Mouse (Mus musculus): ENCODE measurements around the gene Pik3r6. TPM values are rescaled to one million over a fixed set of nuclear protein-coding genes. Genes with fewer than 3 reads are reported as not detected.

Pik3r6 gene
- total RNA-seq, 2 experiments from 2014 or later, result 3.8 to 4.1 TPM

- intact Hi-C loops (cut with DNase I), result loop anchor here (5.0 to 10.0 kb wide), 2 partner anchors 62 to 319 kb away; no protein-coding TSS in a partner anchor
- DNase-seq (ENCODE audit: low spot score in 2 of 2), result peak; percentile 59 to 66
Measured at GRCm38 (mm10) chr11:68485206-68485942, 17.4 kb upstream of the Pik3r6 start.

- intact Hi-C loops (cut with DNase I), result loop anchor here (5.0 to 10.0 kb wide), 2 partner anchors 61 to 319 kb away; no protein-coding TSS in a partner anchor
- no peak for DNase-seq (ENCODE audit: low spot score in 2 of 2)
Measured at GRCm38 (mm10) chr11:68486093-68486492, 16.7 kb upstream of the Pik3r6 start.

DNA sequence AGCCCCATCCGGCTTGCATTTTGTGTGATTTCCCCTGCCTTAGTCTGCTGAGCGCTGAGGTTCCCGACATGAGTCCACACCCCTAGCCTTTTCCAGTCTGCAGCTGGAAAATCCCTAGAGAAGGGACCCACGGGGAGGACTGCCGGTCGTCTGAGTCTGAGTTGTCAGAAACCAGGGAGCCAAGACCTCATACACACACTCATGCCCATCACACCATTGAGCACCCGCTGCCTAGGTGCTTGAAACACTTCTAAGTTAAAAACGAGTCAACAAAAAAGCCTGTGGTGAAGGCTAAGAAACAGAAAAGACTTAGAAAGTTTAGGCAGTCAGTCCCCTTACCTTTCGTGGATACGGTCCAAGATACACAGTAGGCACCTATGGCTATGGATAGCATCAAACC lies 15.1 kb upstream of the Pik3r6 start:
- DNase-seq (ENCODE audit: low spot score in 2 of 2), result no peak
- intact Hi-C loops (cut with DNase I), result loop anchor here (5.0 to 10.0 kb wide), 2 partner anchors 60 to 317 kb away; no protein-coding TSS in a partner anchor

- no peak for DNase-seq (ENCODE audit: low spot score in 2 of 2)
- intact Hi-C loops (cut with DNase I), result loop anchor here (5.0 to 10.0 kb wide), 2 partner anchors 59 to 316 kb away; no protein-coding TSS in a partner anchor
Measured at GRCm38 (mm10) chr11:68488256-68488824, 14.5 kb upstream of the Pik3r6 start.

DNA sequence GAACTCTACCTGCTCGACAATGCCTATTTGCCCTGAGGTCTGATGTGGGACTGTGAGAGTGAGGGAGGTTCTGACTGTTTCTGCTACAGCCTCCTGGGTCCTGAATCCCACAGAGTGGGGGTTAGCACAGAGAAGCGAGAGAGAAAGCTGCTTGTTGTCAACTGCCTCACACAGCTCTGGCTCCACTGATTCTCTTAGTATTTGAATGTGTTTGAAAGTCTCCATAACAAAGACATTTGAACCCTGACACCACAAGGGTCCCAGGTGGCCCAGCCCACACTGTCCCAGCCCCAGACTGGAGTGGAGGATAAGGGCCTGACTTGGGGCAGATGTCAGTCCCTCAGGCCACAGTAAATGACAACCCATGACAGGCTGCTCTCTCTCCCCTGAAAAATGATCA lies 13.6 kb upstream of the Pik3r6 start:
- intact Hi-C loops (cut with DNase I), result loop anchor here (5.0 to 10.0 kb wide), 2 partner anchors 58 to 316 kb away; no protein-coding TSS in a partner anchor
- no peak for DNase-seq (ENCODE audit: low spot score in 2 of 2)

GRCm38 (mm10) chr11:68492592-68492991 lies 10.2 kb upstream of the Pik3r6 start:
- intact Hi-C loops (cut with DNase I), result no loop called here
- DNase-seq (ENCODE audit: low spot score in 2 of 2), result no peak

DNA sequence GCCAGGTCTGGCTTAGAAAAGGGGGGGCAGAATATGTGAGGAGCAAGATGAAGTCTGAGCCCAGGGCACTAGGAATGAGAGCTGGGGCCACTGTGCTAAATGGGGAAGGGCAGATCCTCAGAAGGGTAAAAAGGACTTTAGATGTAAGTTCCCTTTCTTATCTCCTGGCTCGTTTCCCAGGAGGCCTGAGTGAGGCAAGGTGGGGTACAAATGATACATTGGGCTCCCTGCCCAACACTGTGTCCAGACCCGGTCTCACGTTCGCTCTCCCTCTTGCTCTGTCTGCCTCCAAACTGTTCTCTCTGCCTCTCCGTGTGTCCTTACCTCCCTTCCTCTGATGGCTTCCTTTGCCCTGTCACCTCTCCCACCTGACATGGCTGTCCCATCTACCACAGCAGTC lies 9.1 kb upstream of the Pik3r6 start:
- no peak for DNase-seq (ENCODE audit: low spot score in 2 of 2)
- intact Hi-C loops (cut with DNase I), result no loop called here

GRCm38 (mm10) chr11:68497081-68497480 lies 5.7 kb upstream of the Pik3r6 start:
- intact Hi-C loops (cut with DNase I), result no loop called here
- DNase-seq (ENCODE audit: low spot score in 2 of 2), result no peak

GRCm38 (mm10) chr11:68498517-68498916 lies 4.3 kb upstream of the Pik3r6 start:
- intact Hi-C loops (cut with DNase I), result no loop called here
- no peak for DNase-seq (ENCODE audit: low spot score in 2 of 2)

DNA sequence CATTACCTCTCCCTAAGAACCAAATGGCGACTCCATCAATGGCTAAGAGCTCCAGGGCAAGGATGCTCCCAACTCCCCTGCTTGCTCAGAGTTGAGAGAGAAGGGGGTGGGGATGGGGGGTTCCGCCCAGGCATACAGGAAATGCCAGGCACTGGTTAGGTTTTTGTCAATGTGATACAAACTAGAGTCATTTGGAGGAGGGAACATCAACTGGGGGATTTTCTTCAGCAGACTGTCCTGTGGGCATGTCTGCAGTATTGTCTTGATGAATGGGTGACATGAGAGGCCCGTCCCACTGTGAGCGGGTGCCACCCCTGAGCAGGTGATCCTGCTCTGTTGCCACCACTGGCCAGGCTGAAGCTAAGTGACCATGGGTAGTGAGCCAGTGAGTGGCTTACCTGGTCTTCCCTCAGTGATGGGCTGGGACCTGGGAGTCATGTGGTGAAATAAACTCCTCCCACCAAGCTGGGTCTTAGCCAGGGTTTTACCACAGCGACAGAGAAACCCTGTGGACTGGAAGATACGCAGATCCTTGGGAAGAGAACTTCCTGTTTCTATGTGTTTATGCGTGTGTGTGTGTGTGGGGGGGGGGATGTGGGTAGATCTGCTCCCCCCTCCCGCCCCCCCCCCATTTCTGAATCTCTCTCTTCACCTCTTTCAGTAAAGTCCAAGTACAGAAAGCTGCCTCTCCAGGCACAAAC lies 3.7 kb upstream of the Pik3r6 start:
- intact Hi-C loops (cut with DNase I), result no loop called here
- DNase-seq (ENCODE audit: low spot score in 2 of 2), result no peak

GRCm38 (mm10) chr11:68500949-68501350 lies 1.9 kb upstream of the Pik3r6 start:
- no peak for DNase-seq (ENCODE audit: low spot score in 2 of 2)

DNA sequence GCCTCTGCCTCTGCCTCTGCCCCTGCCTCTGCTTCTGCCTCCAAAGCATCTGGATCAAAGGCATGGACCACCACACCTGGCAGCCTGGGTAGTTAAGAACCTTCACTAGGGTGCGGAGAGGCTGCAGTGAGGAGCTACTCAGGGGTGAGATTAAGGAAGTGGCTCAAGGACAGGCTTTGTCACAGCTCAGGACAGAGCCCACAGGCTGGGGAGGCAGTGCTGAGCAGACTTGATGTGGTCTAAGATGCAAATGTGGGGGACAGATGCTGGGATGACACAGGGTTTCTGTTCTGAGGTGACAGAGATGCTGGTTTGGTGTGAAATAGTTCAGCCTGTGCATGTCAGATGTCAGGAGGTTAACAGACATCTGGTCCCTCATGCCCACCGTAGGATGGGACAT lies 411 bp upstream of the Pik3r6 start:
- DNase-seq (ENCODE audit: low spot score in 2 of 2), result no peak
- intact Hi-C loops (cut with DNase I), result no loop called here

More at GRCm38 (mm10) chr11:68500949-68501350, 1.9 kb upstream of the Pik3r6 start:
- intact Hi-C loops (cut with DNase I), result no loop called here

DNA sequence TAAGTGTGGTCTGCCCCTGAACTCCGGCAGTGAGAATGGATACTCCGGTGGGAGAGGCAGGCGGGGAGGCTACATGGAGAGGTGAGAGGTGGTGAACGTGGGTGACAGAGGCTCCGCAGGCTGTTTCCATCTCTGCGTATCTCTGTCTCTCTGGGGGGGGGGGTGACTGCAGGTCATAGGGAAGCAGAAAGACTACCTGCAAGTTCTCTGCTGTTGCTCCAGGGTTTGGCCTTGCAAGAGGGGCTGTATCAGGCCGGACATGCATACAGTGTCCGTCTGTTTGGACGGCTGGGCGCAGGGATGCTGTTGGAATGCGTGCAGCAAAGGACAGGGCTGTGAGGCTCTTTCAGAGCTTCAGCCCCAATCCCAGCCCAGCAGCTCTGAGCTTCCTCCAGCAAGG lies 2.1 kb downstream of the Pik3r6 start:
- DNase-seq (ENCODE audit: low spot score in 2 of 2), result no peak
- intact Hi-C loops (cut with DNase I), result no loop called here

DNA sequence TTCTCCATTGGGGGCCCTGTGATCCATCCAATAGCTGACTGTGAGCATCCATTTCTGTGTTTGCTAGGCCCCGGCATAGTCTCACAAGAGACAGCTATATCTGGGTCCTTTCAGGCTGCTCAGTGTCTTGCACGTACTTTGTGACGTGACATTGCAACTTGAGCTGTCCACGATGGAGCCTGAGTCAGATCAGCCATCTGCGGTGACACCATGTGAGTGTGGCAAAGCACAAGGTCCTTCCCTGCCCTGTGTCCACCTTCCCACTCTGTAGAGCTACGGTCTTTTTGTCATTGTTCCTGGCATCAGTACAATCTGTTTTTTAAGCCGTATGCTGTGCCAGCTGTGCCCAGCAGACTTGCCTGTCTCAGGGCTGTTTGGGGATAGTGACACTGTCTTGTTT lies 4.4 kb downstream of the Pik3r6 start:
- no peak for DNase-seq (ENCODE audit: low spot score in 2 of 2)
- intact Hi-C loops (cut with DNase I), result no loop called here

GRCm38 (mm10) chr11:68508619-68509018 lies 5.8 kb downstream of the Pik3r6 start:
- intact Hi-C loops (cut with DNase I), result no loop called here
- DNase-seq (ENCODE audit: low spot score in 2 of 2), result no peak

DNA sequence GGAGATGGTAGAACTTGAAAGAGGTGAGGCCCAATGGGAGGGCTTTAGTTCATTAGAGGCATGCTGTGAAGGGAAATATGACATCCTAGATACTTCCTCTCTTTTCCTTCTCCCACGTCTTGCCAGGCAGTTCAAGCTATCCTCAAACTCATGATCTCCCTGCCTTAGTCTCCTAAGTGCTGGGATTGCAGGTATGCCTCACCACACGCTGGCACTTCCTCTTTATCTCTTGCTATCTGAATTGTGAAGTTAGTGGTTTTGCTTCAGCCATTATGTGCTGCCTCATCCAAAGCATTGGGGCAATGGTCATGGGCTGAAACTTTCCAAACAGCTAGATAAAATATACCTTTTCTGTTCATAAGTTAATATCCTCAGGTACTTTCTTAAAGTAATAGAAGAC lies 6.4 kb downstream of the Pik3r6 start:
- DNase-seq (ENCODE audit: low spot score in 2 of 2), result no peak
- intact Hi-C loops (cut with DNase I), result no loop called here

DNA sequence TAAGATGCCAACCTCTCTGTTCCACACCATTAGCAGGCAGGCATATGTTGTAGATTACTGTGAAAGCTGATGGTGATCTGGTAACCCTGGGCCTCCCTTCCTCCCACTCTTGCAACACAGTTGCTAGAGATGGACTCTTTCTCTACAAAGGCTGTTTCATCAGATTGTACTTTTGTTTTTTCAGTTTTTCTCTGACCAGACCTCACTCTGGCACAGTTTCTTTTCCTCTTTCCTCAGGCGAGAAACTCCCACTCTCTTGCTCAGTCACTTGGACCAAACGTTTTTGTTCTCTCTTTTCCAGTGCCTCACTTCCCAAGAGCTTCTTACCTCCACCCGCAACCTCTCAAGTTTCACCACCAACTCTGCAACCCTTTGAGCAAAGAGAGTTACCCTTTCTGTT lies 11.2 kb downstream of the Pik3r6 start:
- no peak for DNase-seq (ENCODE audit: low spot score in 2 of 2)
- intact Hi-C loops (cut with DNase I), result no loop called here

DNA sequence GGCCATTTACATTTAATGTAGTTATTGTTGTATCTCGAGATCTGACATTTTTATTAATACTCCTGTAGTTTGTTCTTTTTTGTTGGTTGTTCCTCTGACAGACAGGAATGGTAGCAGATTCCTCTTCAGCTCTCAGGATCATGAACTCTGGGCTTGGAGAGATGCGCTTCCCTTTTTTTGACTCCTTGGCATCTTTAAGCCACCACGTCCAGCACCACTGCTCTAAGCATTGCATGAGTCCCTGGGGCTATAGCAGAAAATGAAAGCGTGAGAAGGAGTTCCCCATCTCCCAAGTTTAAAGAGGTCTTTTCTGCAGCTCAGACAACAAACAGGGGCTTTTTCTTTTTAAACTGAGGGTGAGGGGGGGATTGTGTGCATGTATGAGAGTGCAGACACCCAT lies 16.5 kb downstream of the Pik3r6 start:
- DNase-seq (ENCODE audit: low spot score in 2 of 2), result no peak
- intact Hi-C loops (cut with DNase I), result no loop called here

- intact Hi-C loops (cut with DNase I), result no loop called here
- no peak for DNase-seq (ENCODE audit: low spot score in 2 of 2)
Measured at GRCm38 (mm10) chr11:68519815-68520214, 17.0 kb downstream of the Pik3r6 start.

- no peak for DNase-seq (ENCODE audit: low spot score in 2 of 2)
- intact Hi-C loops (cut with DNase I), result no loop called here
Measured at GRCm38 (mm10) chr11:68520439-68520838, 17.6 kb downstream of the Pik3r6 start.

All from left cerebral cortex, postnatal 14 days (tissue).